Mouse (Mus musculus) MEL (cell line): ENCODE measurements around the gene Gm8251.

ENCODE experiments used
- EP300 ChIP-seq, 2 experiments: IDR thresholded peaks; 2 replicates each; pipeline ENCODE4 v1.6.1; 2011; ENCODE audit warnings: improper control_type of control experiment in 2 of 2, low read length in 2 of 2, low read depth in 1 of 2, mild to moderate bottlenecking in 1 of 2
- GATA1 ChIP-seq: IDR thresholded peaks from 2 replicates; pipeline ENCODE4 v1.6.1; 2011; ENCODE audit warnings: low read depth, low read length, improper control_type of control experiment
- HCFC1 ChIP-seq: IDR thresholded peaks from 2 replicates; pipeline ENCODE4 v1.6.1; 2012; ENCODE audit warnings: low read depth, mild to moderate bottlenecking, inconsistent platforms, low read length, improper control_type of control experiment, moderate library complexity
- MAX ChIP-seq: IDR thresholded peaks from 2 replicates; pipeline ENCODE4 v1.6.1; 2011; ENCODE audit warnings: low read length, improper control_type of control experiment
- MXI1 ChIP-seq: IDR thresholded peaks from 2 replicates; pipeline ENCODE4 v1.6.1; 2011; ENCODE audit warnings: mild to moderate bottlenecking, low read depth, low read length, improper control_type of control experiment
- POLR2A ChIP-seq, 2 experiments: IDR thresholded peaks; 2 replicates each; pipeline ENCODE4 v1.6.1; 2011 to 2012; ENCODE audit warnings: low read length in 2 of 2, mild to moderate bottlenecking in 2 of 2, control low read depth in 1 of 2, improper control_type of control experiment in 1 of 2, low read depth in 1 of 2, moderate library complexity in 1 of 2; ENCODE audit not compliant: control insufficient read depth in 1 of 2, insufficient read depth in 1 of 2, poor library complexity in 1 of 2
- RCOR1 ChIP-seq: IDR thresholded peaks from 2 replicates; pipeline ENCODE4 v1.6.1; 2012; ENCODE audit warnings: low read depth, mild to moderate bottlenecking, inconsistent platforms, low read length, improper control_type of control experiment
- SMC3 ChIP-seq: IDR thresholded peaks from 2 replicates; pipeline ENCODE4 v1.6.1; 2011; ENCODE audit warnings: low read depth, low read length, improper control_type of control experiment
- TAL1 ChIP-seq: IDR thresholded peaks from 2 replicates; pipeline ENCODE4 v1.6.1; 2012; ENCODE audit warnings: mild to moderate bottlenecking, inconsistent platforms, low read length, moderate library complexity, mixed read lengths
- TBP ChIP-seq: IDR thresholded peaks from 2 replicates; pipeline ENCODE4 v1.8.0; 2011; ENCODE audit warnings: low read depth, low read length, improper control_type of control experiment
- TCF12 ChIP-seq: IDR thresholded peaks from 2 replicates; pipeline ENCODE4 v1.6.1; 2014; ENCODE audit warnings: low read depth, mild to moderate bottlenecking, inconsistent platforms, low read length, improper control_type of control experiment, moderate library complexity
- ZKSCAN1 ChIP-seq: IDR thresholded peaks from 2 replicates; pipeline ENCODE4 v1.6.1; 2012; ENCODE audit warnings: low read depth, mild to moderate bottlenecking, inconsistent platforms, low read length, improper control_type of control experiment, moderate library complexity

- no peak for TF ChIP-seq TCF12
- no peak for TF ChIP-seq POLR2A (IDR thresholded peaks at IDR 0.05; ENCODE audit: control insufficient read depth in 1 of 2, insufficient read depth in 1 of 2, low read depth in 1 of 2, low read length in 2 of 2, poor library complexity in 1 of 2)
- TF ChIP-seq TAL1, result no peak
- no peak for TF ChIP-seq RCOR1
- TF ChIP-seq MXI1, result no peak
- TF ChIP-seq GATA1, result no peak
- no peak for TF ChIP-seq HCFC1
- TF ChIP-seq TBP, result no peak
- TF ChIP-seq EP300 (IDR thresholded peaks at IDR 0.05; ENCODE audit: low read depth in 1 of 2, low read length in 2 of 2), result no peak
- TF ChIP-seq MAX, result no peak
- no peak for TF ChIP-seq SMC3
- no peak for TF ChIP-seq ZKSCAN1
Observed at GRCm38 (mm10) chr1:44027651-44028050, 34.1 kb downstream of the Gm8251 start.
